In genomic region chr16:35817255-35818089, GRCm38 (mm10) we compare ENCODE assay signal across 8 mouse cellular contexts. TPM values are rescaled to one million over a fixed set of nuclear protein-coding genes. Genes with fewer than 3 reads are reported as not detected.
DNase-seq lines count a peak whose midpoint lies in the region; ATAC-seq and TF ChIP-seq lines count a peak whose summit lies in the region.

No protein-coding gene starts in this region.

- no peaks in the 10 kb centered on the region for H3K4me1 ChIP-seq in hindbrain, postnatal 0 days (ENCODE audit: insufficient read depth, low read length)

- H3K9me3 ChIP-seq in hindbrain, postnatal 0 days (ENCODE audit: low read length): no peaks in the 10 kb centered on the region

- no peak for DNase-seq in Patski (ENCODE audit: low read depth, low spot score)
- peak; percentile 93 to 94 for DNase-seq in cerebellum, postnatal 10 days
- DNase-seq in frontal cortex, postnatal 25 days (ENCODE audit: low spot score in 2 of 2): peak; percentile 80 to 83
- DNase-seq in hindbrain, postnatal 0 days (ENCODE audit: low spot score): peak; percentile 87
- DNase-seq in left cerebral cortex, adult 18-20 months (ENCODE audit: low spot score in 2 of 2): peak; percentile 87
- DNase-seq in lung, postnatal 4 days: peak; percentile 74 to 87
- DNase-seq in right cerebral cortex, adult 2 months (ENCODE audit: low spot score in 2 of 2): peak; percentile 87 to 91
- DNase-seq in urinary bladder, postnatal 10 days (ENCODE audit: low spot score): peak; percentile 26

- no peak overlapping the region for H3K4me3 ChIP-seq in hindbrain, postnatal 0 days (ENCODE audit: low read length)

- POLR2A ChIA-PET in Patski (lab: Charles Lee): no interaction called here

- H3K9ac ChIP-seq in hindbrain, postnatal 0 days (replicated peaks; ENCODE audit: low read length): no peak overlapping the region

- in situ Hi-C loops in Patski (cut with MboI; ENCODE audit: low pct_unique_long_range_greater_than_20kb): loop anchor here (5.0 kb wide), 4 partner anchors 50 to 280 kb away; partner anchors contain the start of gene Dirc2

- peak; percentile 92 for TF ChIP-seq CTCF in Patski (IDR thresholded peaks at IDR 0.05)
- TF ChIP-seq CTCF in hindbrain, postnatal 0 days (IDR thresholded peaks at IDR 0.05; ENCODE audit: low read depth): peak; percentile 100

- WGBS in hindbrain, postnatal 0 days: 30% methylated on average over 13 of the region's 13 CpGs

- no peak overlapping the region for H3K4me2 ChIP-seq in hindbrain, postnatal 0 days (ENCODE audit: low read depth, low read length)

- H3K27me3 ChIP-seq in Patski: no peaks in the 10 kb centered on the region
- no peaks in the 10 kb centered on the region for H3K27me3 ChIP-seq in hindbrain, postnatal 0 days (ENCODE audit: insufficient read depth, low read length)

- peak; percentile 79 for ATAC-seq in Patski
- peak; percentile 92 for ATAC-seq in hindbrain, postnatal 0 days

- H3K27ac ChIP-seq in hindbrain, postnatal 0 days: no peak overlapping the region

- H3K36me3 ChIP-seq in hindbrain, postnatal 0 days (ENCODE audit: insufficient read depth, low read length): peaks cover 4% of the 10 kb centered on the region; the same call in 1 of the 2 replicates

- CTCF ChIA-PET in Patski (lab: Charles Lee): interaction anchor here (0.8 to 3.2 kb wide), 8 partner anchors 9 to 91 kb away, joined by 3 to 23 read pairs (median 4); no protein-coding TSS in a partner anchor

RNA-seq across cellular contexts. Expression of gene Hspbap1, which starts 47.3 kb away (rescaled TPM):
- 14.2 TPM for polyA plus RNA-seq in Patski (2021)
- total RNA-seq in hindbrain, postnatal 0 days (2014; rRNA removed): 5.0 and 7.9 TPM in 2 replicates
- polyA plus RNA-seq in hindbrain, postnatal 0 days (2015; fragmentation: Nextera tagmentation; extraction: Ambion mirVana): 4.4 and 5.8 TPM in 2 replicates
- total RNA-seq in left cerebral cortex, adult 18-20 months (2021): 1 to 10 TPM; 7.1 to 7.2 TPM

RNA-seq across cellular contexts. Expression of gene Dirc2, which starts 48.3 kb away (rescaled TPM):
- 48.9 TPM for polyA plus RNA-seq in Patski (2021)
- 70.8 and 80.8 TPM in 2 replicates for total RNA-seq in hindbrain, postnatal 0 days (2014; rRNA removed)
- 34.1 and 35.5 TPM in 2 replicates for polyA plus RNA-seq in hindbrain, postnatal 0 days (2015; fragmentation: Nextera tagmentation; extraction: Ambion mirVana)
- total RNA-seq in left cerebral cortex, adult 18-20 months (2021): 10 to 100 TPM; 65.7 to 68.0 TPM

RNA-seq across cellular contexts. Expression of gene Parp14, which starts 53.9 kb away (rescaled TPM):
- polyA plus RNA-seq in Patski (2021): 8.7 TPM
- total RNA-seq in hindbrain, postnatal 0 days (2014; rRNA removed): 0.47 and 1.3 TPM in 2 replicates
- 0.61 and 0.79 TPM in 2 replicates for polyA plus RNA-seq in hindbrain, postnatal 0 days (2015; fragmentation: Nextera tagmentation; extraction: Ambion mirVana)
- total RNA-seq in left cerebral cortex, adult 18-20 months (2021): 1 to 10 TPM; 1.4 to 2.0 TPM
